Mouse (Mus musculus) liver, adult 2 months (tissue): ENCODE measurements around the gene Slc25a19.
"Not testable (repeated sequence)": the region's sequence is repeated elsewhere in the genome, so short reads cannot be mapped to it uniquely, and the experiment has no call there.

ENCODE experiments used
- CTCF ChIP-seq: fragments of 200-500 bp; IDR thresholded peaks from 2 replicates; pipeline ENCODE4 v1.5.1; 2011; ENCODE audit warnings: low read depth, low read length, control low read depth
- POLR2A ChIP-seq: fragments of 200-500 bp; IDR thresholded peaks from 2 replicates; pipeline ENCODE4 v1.6.1; 2011; ENCODE audit warnings: low read length, control low read depth; ENCODE audit not compliant: insufficient read depth; ENCODE audit errors: extremely low read depth

GRCm38 (mm10) chr11:115645498-115645897 is 17.4 kb upstream of the Slc25a19 start:
- not testable (repeated sequence) for TF ChIP-seq POLR2A, CTCF
